Mouse (Mus musculus): ENCODE data around the gene Slc22a12. TPM values are rescaled to one million over a fixed set of nuclear protein-coding genes. Genes with fewer than 3 reads are reported as not detected.
A peak's percentile ranks its signal among the peaks of the same experiment; 100 is the strongest.

Gene Slc22a12
- polyA plus RNA-seq, 1 experiment from 2014 or later = not detected

GRCm38 (mm10) chr19:6527839-6528531, 14.8 kb downstream of the Slc22a12 start:
- H3K4me2 ChIP-seq = no peak overlapping the region
- H3K27me3 ChIP-seq (ENCODE audit: insufficient read depth, low read length) = peaks cover 30% of the 10 kb centered on the region
- ATAC-seq (ENCODE audit: insufficient read depth) = no peak
- no peaks in the 10 kb centered on the region for H3K4me1 ChIP-seq (ENCODE audit: insufficient read depth)
- no peak overlapping the region for H3K9ac ChIP-seq
- no peak overlapping the region for H3K27ac ChIP-seq (ENCODE audit: low read depth)
- H3K4me3 ChIP-seq (ENCODE audit: low read depth, low read length) = no peak overlapping the region
- no peaks in the 10 kb centered on the region for H3K36me3 ChIP-seq (ENCODE audit: insufficient read depth)
- H3K9me3 ChIP-seq (ENCODE audit: low read depth, low read length) = no peaks in the 10 kb centered on the region
- DNase-seq = no peak
- no peak for TF ChIP-seq CTCF (IDR thresholded peaks at IDR 0.05; ENCODE audit: low read depth)
- WGBS = 71% methylated on average over 17 of the region's 17 CpGs

DNA sequence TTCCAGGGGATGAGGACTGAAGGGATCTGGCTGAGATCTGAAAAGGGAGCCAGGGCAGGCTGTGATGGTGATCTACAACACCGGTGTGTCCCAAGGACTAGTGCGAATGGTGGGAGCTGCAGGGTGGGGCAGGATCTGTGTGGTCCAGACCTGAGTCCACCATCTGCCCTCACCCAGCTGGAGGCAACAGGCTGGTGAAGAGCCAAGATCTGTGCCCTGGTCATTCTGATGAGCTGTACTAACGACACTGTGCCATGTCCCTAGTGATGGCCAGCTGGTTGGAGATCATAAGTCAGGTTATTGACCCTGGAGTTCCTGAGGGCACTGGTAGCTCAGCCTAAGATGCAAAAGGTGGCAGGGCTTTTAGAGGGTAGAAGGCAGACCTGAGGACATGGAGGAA, 15.4 kb downstream of the Slc22a12 start:
- no peaks in the 10 kb centered on the region for H3K4me1 ChIP-seq (ENCODE audit: insufficient read depth)
- H3K4me3 ChIP-seq (ENCODE audit: low read depth, low read length) = no peak overlapping the region
- no peak overlapping the region for H3K4me2 ChIP-seq
- WGBS = 78% methylated on average over 3 of the region's 3 CpGs
- H3K36me3 ChIP-seq (ENCODE audit: insufficient read depth) = no peaks in the 10 kb centered on the region
- no peaks in the 10 kb centered on the region for H3K9me3 ChIP-seq (ENCODE audit: low read depth, low read length)
- no peak for TF ChIP-seq CTCF (IDR thresholded peaks at IDR 0.05; ENCODE audit: low read depth)
- ATAC-seq (ENCODE audit: insufficient read depth) (no peak), DNase-seq (no peak)
- H3K27me3 ChIP-seq (ENCODE audit: insufficient read depth, low read length) = peaks cover 24% of the 10 kb centered on the region
- H3K27ac ChIP-seq (ENCODE audit: low read depth) = no peak overlapping the region
- H3K9ac ChIP-seq = no peak overlapping the region

- Histone ChIP-seq H3K9ac (no peak overlapping the region), H3K27ac (ENCODE audit: low read depth) (no peak overlapping the region), H3K27me3 (ENCODE audit: insufficient read depth, low read length) (peaks cover 10% of the 10 kb centered on the region), H3K4me2 (no peak overlapping the region), H3K4me3 (ENCODE audit: low read depth, low read length) (no peak overlapping the region), H3K36me3 (ENCODE audit: insufficient read depth) (no peaks in the 10 kb centered on the region), H3K4me1 (ENCODE audit: insufficient read depth) (no peaks in the 10 kb centered on the region), H3K9me3 (ENCODE audit: low read depth, low read length) (no peaks in the 10 kb centered on the region)
- DNase-seq (no peak), ATAC-seq (ENCODE audit: insufficient read depth) (no peak)
- 76% methylated on average over 9 of the region's 9 CpGs for WGBS
- TF ChIP-seq CTCF (IDR thresholded peaks at IDR 0.05; ENCODE audit: low read depth) = no peak
Observed at GRCm38 (mm10) chr19:6526010-6526409, 16.8 kb downstream of the Slc22a12 start.

- Histone ChIP-seq H3K27ac (ENCODE audit: low read depth) (no peak overlapping the region), H3K27me3 (ENCODE audit: insufficient read depth, low read length) (peaks cover 4% of the 10 kb centered on the region), H3K9ac (no peak overlapping the region), H3K4me1 (ENCODE audit: insufficient read depth) (no peaks in the 10 kb centered on the region), H3K4me2 (no peak overlapping the region), H3K4me3 (ENCODE audit: low read depth, low read length) (no peak overlapping the region), H3K9me3 (ENCODE audit: low read depth, low read length) (no peaks in the 10 kb centered on the region), H3K36me3 (ENCODE audit: insufficient read depth) (no peaks in the 10 kb centered on the region)
- no peak for TF ChIP-seq CTCF (IDR thresholded peaks at IDR 0.05; ENCODE audit: low read depth)
- no peak for ATAC-seq (ENCODE audit: insufficient read depth)
- DNase-seq = no peak
- WGBS = 68% methylated on average over 4 of the region's 4 CpGs
Observed at GRCm38 (mm10) chr19:6525023-6525422, 17.8 kb downstream of the Slc22a12 start.

- Histone ChIP-seq H3K4me2 (no peak overlapping the region), H3K9me3 (ENCODE audit: low read depth, low read length) (no peaks in the 10 kb centered on the region), H3K4me3 (ENCODE audit: low read depth, low read length) (no peak overlapping the region), H3K27ac (ENCODE audit: low read depth) (no peak overlapping the region), H3K9ac (no peak overlapping the region), H3K36me3 (ENCODE audit: insufficient read depth) (no peaks in the 10 kb centered on the region), H3K4me1 (ENCODE audit: insufficient read depth) (no peaks in the 10 kb centered on the region), H3K27me3 (ENCODE audit: insufficient read depth, low read length) (no peaks in the 10 kb centered on the region)
- no peak for TF ChIP-seq CTCF (IDR thresholded peaks at IDR 0.05; ENCODE audit: low read depth)
- 88% methylated on average over 14 of the region's 14 CpGs for WGBS
- no peak for DNase-seq
- no peak for ATAC-seq (ENCODE audit: insufficient read depth)
Observed at GRCm38 (mm10) chr19:6522289-6522688, 20.5 kb downstream of the Slc22a12 start.

- Histone ChIP-seq H3K4me3 (ENCODE audit: low read depth, low read length) (no peak overlapping the region), H3K4me1 (ENCODE audit: insufficient read depth) (no peaks in the 10 kb centered on the region), H3K9ac (no peak overlapping the region), H3K27ac (ENCODE audit: low read depth) (no peak overlapping the region), H3K36me3 (ENCODE audit: insufficient read depth) (no peaks in the 10 kb centered on the region), H3K4me2 (no peak overlapping the region), H3K9me3 (ENCODE audit: low read depth, low read length) (no peaks in the 10 kb centered on the region), H3K27me3 (ENCODE audit: insufficient read depth, low read length) (no peaks in the 10 kb centered on the region)
- no peak for ATAC-seq (ENCODE audit: insufficient read depth)
- no peak for DNase-seq
- TF ChIP-seq CTCF (IDR thresholded peaks at IDR 0.05; ENCODE audit: low read depth) = no peak
- WGBS = 66% methylated on average over 3 of the region's 3 CpGs
Observed at GRCm38 (mm10) chr19:6521630-6522029, 21.2 kb downstream of the Slc22a12 start.

DNA sequence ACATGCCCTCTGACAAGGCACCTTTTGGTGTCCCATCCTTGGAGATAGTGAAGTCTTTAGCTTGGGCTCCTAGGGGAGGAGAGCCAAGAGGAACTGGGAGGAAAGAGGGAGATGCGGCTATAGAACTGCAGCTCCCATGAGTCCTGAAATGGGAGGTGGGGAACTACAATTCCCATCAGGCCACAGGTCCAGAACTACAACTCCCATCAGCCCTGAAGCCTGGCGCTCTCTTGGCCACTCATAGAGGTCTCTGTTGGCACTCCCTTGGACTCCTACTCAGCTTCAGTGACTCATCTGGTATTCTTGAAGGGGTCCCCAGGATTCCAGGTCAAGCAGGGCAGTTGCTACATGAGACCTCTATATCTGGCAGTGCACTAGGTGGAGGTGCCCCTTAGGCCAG, 23.3 kb downstream of the Slc22a12 start:
- TF ChIP-seq CTCF (IDR thresholded peaks at IDR 0.05; ENCODE audit: low read depth) = no peak

More for the DNA sequence above, 23.3 kb downstream of the Slc22a12 start:
- Histone ChIP-seq H3K4me2 (no peak overlapping the region), H3K27me3 (ENCODE audit: insufficient read depth, low read length) (no peaks in the 10 kb centered on the region), H3K27ac (ENCODE audit: low read depth) (no peak overlapping the region), H3K4me1 (ENCODE audit: insufficient read depth) (no peaks in the 10 kb centered on the region), H3K9me3 (ENCODE audit: low read depth, low read length) (no peaks in the 10 kb centered on the region), H3K36me3 (ENCODE audit: insufficient read depth) (no peaks in the 10 kb centered on the region), H3K9ac (no peak overlapping the region), H3K4me3 (ENCODE audit: low read depth, low read length) (no peak overlapping the region)
- WGBS = 37% methylated on average over 2 of the region's 2 CpGs
- no peak for ATAC-seq (ENCODE audit: insufficient read depth)
- peak; percentile 8 for DNase-seq
